Mouse (Mus musculus) stomach, embryonic 16.5 days (tissue): Measurements from ENCODE around the gene Ntm. TPM values are rescaled to one million over a fixed set of nuclear protein-coding genes. Genes with fewer than 3 reads are reported as not detected.
A peak's percentile ranks its signal among the peaks of the same experiment; 100 is the strongest.

ENCODE experiments used
- ATAC-seq: fragments of 200-750 bp; cut with Nextera tagmentation; 2 replicates; pipeline ENCODE4 v1.8.0; 2017; ENCODE audit warnings: moderate number of reproducible peaks, moderate TSS enrichment; ENCODE audit not compliant: insufficient read depth, low FRiP score
- H3K27ac ChIP-seq: fragments of 300-500 bp; sonication (generic); 2 replicates; pipeline ENCODE4 v1.5.1; 2014; ENCODE audit warnings: low read length
- H3K27me3 ChIP-seq: fragments of 300-500 bp; sonication (generic); 2 replicates; pipeline ENCODE4 v1.6.1; 2014; ENCODE audit warnings: low read length, control low read depth, mixed read lengths; ENCODE audit not compliant: control insufficient read depth, insufficient read depth
- H3K36me3 ChIP-seq: fragments of 300-500 bp; sonication (generic); 2 replicates; pipeline ENCODE4 v1.6.1; 2014; ENCODE audit warnings: low read length; ENCODE audit not compliant: control insufficient read depth, insufficient read depth
- H3K4me1 ChIP-seq: fragments of 300-500 bp; sonication (generic); 2 replicates; pipeline ENCODE4 v1.6.1; 2014; ENCODE audit warnings: low read length, control low read depth, mixed read lengths; ENCODE audit not compliant: control insufficient read depth, insufficient read depth
- H3K4me2 ChIP-seq: fragments of 300-500 bp; sonication (generic); 2 replicates; pipeline ENCODE4 v1.6.1; 2014; ENCODE audit warnings: low read depth, low read length, mixed read lengths
- H3K4me3 ChIP-seq: fragments of 300-500 bp; sonication (generic); replicated peaks from 2 replicates; pipeline ENCODE4 v1.5.1; 2014; ENCODE audit warnings: mild to moderate bottlenecking, low read length
- H3K9ac ChIP-seq: fragments of 300-500 bp; sonication (generic); 2 replicates; pipeline ENCODE4 v1.6.1; 2014; ENCODE audit warnings: low read length
- H3K9me3 ChIP-seq: fragments of 300-500 bp; sonication (generic); replicated peaks from 2 replicates; pipeline ENCODE4 v1.6.1; 2016; ENCODE audit warnings: low read length, control low read depth; ENCODE audit not compliant: control insufficient read depth
- WGBS: fragments of 180-500 bp; shearing (Covaris S2); extraction: QIAGEN DNeasy Blood & Tissue Kit; methylation state at CpG from one replicate; pipeline ENCODE4 v1.1.7; 2014; 5-methylcytosine and 5-hydroxymethylcytosine counted together
- polyA plus RNA-seq: library from polyadenylated mRNA; unstranded; fragments of >200 nt; fragmentation: Nextera tagmentation; extraction: Ambion mirVana; gene quantifications from 2 replicates; pipeline ENCODE4 v1.2.1, GENCODE M21; 2015

The Ntm gene
- polyA plus RNA-seq, 1 experiment from 2014 or later = 15.0 TPM

GRCm38 (mm10) chr9:29754374-29754773 lies 208.6 kb downstream of the Ntm start:
- Histone ChIP-seq H3K27ac (no peak overlapping the region), H3K4me1 (0 out of 2 replicates have a peak, but pooled peaks cover 7% of the 10 kb centered on the region), H3K9me3 (no peaks in the 10 kb centered on the region), H3K36me3 (no peaks in the 10 kb centered on the region), H3K9ac (no peak overlapping the region), H3K27me3 (no peaks in the 10 kb centered on the region), H3K4me2 (no peak overlapping the region), H3K4me3 (no peak overlapping the region)
- ATAC-seq = no peak

GRCm38 (mm10) chr9:29751396-29751795 lies 211.5 kb downstream of the Ntm start:
- no peaks in the 10 kb centered on the region for H3K27me3 ChIP-seq
- 0 out of 2 replicates have a peak, but pooled peaks cover 7% of the 10 kb centered on the region for H3K4me1 ChIP-seq
- no peak for ATAC-seq
- no peak overlapping the region for H3K9ac ChIP-seq
- no peak overlapping the region for H3K4me3 ChIP-seq
- H3K9me3 ChIP-seq = no peaks in the 10 kb centered on the region
- H3K4me2 ChIP-seq = no peak overlapping the region
- no peaks in the 10 kb centered on the region for H3K36me3 ChIP-seq
- 59% methylated on average over 1 of the region's 1 CpGs for WGBS
- no peak overlapping the region for H3K27ac ChIP-seq

GRCm38 (mm10) chr9:29750371-29751014 lies 212.4 kb downstream of the Ntm start:
- WGBS = 13% methylated on average over 15 of the region's 15 CpGs
- Histone ChIP-seq H3K4me3 (peak overlapping the region; percentile 34), H3K36me3 (no peaks in the 10 kb centered on the region), H3K27ac (peak overlapping the region; percentile 20; the same call in 1 of the 2 replicates), H3K4me1 (0 out of 2 replicates have a peak, but pooled peaks cover 7% of the 10 kb centered on the region), H3K27me3 (no peaks in the 10 kb centered on the region), H3K4me2 (peak overlapping the region; percentile 55), H3K9ac (peak overlapping the region; percentile 58), H3K9me3 (peaks cover 4% of the 10 kb centered on the region; the same call in 1 of the 2 replicates)
- peak; percentile 47; the same call in 1 of the 2 replicates for ATAC-seq

- Histone ChIP-seq H3K9me3 (peaks cover 4% of the 10 kb centered on the region; the same call in 1 of the 2 replicates), H3K27me3 (no peaks in the 10 kb centered on the region), H3K4me3 (no peak overlapping the region), H3K9ac (no peak overlapping the region), H3K36me3 (no peaks in the 10 kb centered on the region), H3K4me2 (no peak overlapping the region), H3K4me1 (0 out of 2 replicates have a peak, but pooled peaks cover 7% of the 10 kb centered on the region), H3K27ac (no peak overlapping the region)
- ATAC-seq = no peak
- WGBS = 72% methylated on average over 4 of the region's 4 CpGs
Observed at GRCm38 (mm10) chr9:29748070-29748469, 214.9 kb downstream of the Ntm start.

GRCm38 (mm10) chr9:29738835-29739526 lies 224.0 kb downstream of the Ntm start:
- Histone ChIP-seq H3K27me3 (no peaks in the 10 kb centered on the region), H3K36me3 (no peaks in the 10 kb centered on the region), H3K4me3 (no peak overlapping the region), H3K4me1 (no peaks in the 10 kb centered on the region), H3K9ac (no peak overlapping the region), H3K27ac (no peak overlapping the region), H3K4me2 (no peak overlapping the region), H3K9me3 (no peaks in the 10 kb centered on the region)
- no peak for ATAC-seq
- 70% methylated on average over 9 of the region's 9 CpGs for WGBS

GRCm38 (mm10) chr9:29736031-29736430 lies 226.9 kb downstream of the Ntm start:
- Histone ChIP-seq H3K9me3 (no peaks in the 10 kb centered on the region), H3K27ac (no peak overlapping the region), H3K9ac (no peak overlapping the region), H3K4me2 (no peak overlapping the region), H3K36me3 (no peaks in the 10 kb centered on the region), H3K27me3 (no peaks in the 10 kb centered on the region), H3K4me1 (no peaks in the 10 kb centered on the region), H3K4me3 (no peak overlapping the region)
- no peak for ATAC-seq
- WGBS = 31% methylated on average over 3 of the region's 3 CpGs

- no peaks in the 10 kb centered on the region for H3K4me1 ChIP-seq
- H3K9ac ChIP-seq = no peak overlapping the region
- no peak overlapping the region for H3K4me3 ChIP-seq
- no peak overlapping the region for H3K27ac ChIP-seq
- H3K9me3 ChIP-seq = no peaks in the 10 kb centered on the region
- ATAC-seq = no peak
- H3K27me3 ChIP-seq = no peaks in the 10 kb centered on the region
- no peaks in the 10 kb centered on the region for H3K36me3 ChIP-seq
- H3K4me2 ChIP-seq = no peak overlapping the region
- 80% methylated on average over 3 of the region's 3 CpGs for WGBS
Observed at GRCm38 (mm10) chr9:29732895-29733294, 230.0 kb downstream of the Ntm start.

- 62% methylated on average over 3 of the region's 3 CpGs for whole genome bisulfite sequencing
- Histone ChIP-seq H3K27ac (no peak overlapping the region), H3K36me3 (no peaks in the 10 kb centered on the region), H3K27me3 (no peaks in the 10 kb centered on the region), H3K9ac (no peak overlapping the region), H3K4me3 (no peak overlapping the region), H3K4me1 (no peaks in the 10 kb centered on the region), H3K9me3 (no peaks in the 10 kb centered on the region), H3K4me2 (no peak overlapping the region)
- no peak for ATAC-seq
Observed at GRCm38 (mm10) chr9:29731672-29732071, 231.3 kb downstream of the Ntm start.
